Mouse (Mus musculus) lung, adult 2 months (tissue): ENCODE data around the gene Tcea3. TPM values are rescaled to one million over a fixed set of nuclear protein-coding genes. Genes with fewer than 3 reads are reported as not detected.
A peak's percentile ranks its signal among the peaks of the same experiment; 100 is the strongest.

Experiments
- DNase-seq: peaks from one replicate; pipeline ENCODE4 v3.0.0; 2022
- H3K4me1 ChIP-seq: fragments of 200-500 bp; 2 replicates; pipeline ENCODE4 v1.6.1; 2011; ENCODE audit warnings: low read length; ENCODE audit not compliant: control insufficient read depth, insufficient read depth
- H3K4me3 ChIP-seq: fragments of 200-500 bp; replicated peaks from 2 replicates; pipeline ENCODE3; 2011; ENCODE audit warnings: low read depth, mild to moderate bottlenecking, control low read depth, low read length; ENCODE audit errors: extremely low read depth
- CTCF ChIP-seq: fragments of 200-500 bp; IDR thresholded peaks from 2 replicates; pipeline ENCODE4 v1.5.1; 2011; ENCODE audit warnings: mild to moderate bottlenecking, low read length, control low read depth; ENCODE audit not compliant: insufficient read depth
- POLR2A ChIP-seq: fragments of 200-500 bp; IDR thresholded peaks from 2 replicates; pipeline ENCODE4 v1.6.1; 2011; ENCODE audit warnings: low read depth, mild to moderate bottlenecking, control low read depth, low read length, borderline replicate concordance; ENCODE audit errors: extremely low read depth
- WGBS: fragments of 180-500 bp; shearing (Covaris S2); methylation state at CpG from one replicate; pipeline ENCODE4 v1.1.7; 2018; 5-methylcytosine and 5-hydroxymethylcytosine counted together
- polyA plus RNA-seq: library from polyadenylated mRNA; depleted of rRNA; stranded (reverse); fragments of >200 nt; gene quantifications from 2 replicates; pipeline ENCODE4 v1.2.3, GENCODE M21; 2012; rRNA removed

Gene Tcea3
- polyA plus RNA-seq, result 7.0 and 13.3 TPM in 2 replicates

DNA sequence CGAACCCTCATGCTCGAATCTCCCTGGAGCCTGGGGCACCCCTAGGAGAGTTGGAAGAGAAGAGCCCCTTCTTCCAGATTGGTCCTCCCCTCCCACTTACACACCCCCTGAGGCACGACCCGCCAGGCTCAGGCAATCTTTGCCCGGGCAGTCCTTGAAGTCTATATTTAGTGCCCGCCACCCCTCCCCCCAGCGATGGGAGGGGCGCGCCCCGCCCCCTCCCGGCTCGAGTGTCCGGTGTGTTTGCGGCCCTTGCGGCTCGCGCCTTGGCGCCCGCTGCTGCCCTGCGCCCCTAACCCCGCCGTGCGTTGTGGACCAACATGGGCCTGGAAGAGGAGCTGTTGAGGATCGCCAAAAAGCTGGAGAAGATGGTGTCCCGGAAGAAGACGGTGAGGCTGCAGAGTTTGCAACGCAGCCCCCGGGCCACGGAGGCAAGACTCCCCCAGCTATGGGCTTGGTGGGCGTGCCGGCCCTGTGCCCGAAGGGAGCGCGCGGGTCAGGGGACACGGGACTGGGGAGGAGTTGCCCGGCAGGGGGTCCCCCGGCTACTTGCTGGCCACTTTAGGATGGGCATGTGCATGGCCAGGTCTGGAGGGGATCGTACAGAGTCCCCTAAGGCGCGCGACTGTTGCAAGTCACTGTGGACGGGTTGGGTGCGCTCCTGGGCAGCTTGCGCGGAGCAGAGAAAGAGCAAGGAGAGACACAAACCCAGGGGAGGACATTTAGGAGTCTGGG lies at the start of gene Tcea3:
TSS of gene Tcea3 (plus strand) at position 1 of the 735 bp plus-strand sequence.
- peak; percentile 64 for DNase-seq
- TF ChIP-seq CTCF (no peak), POLR2A (no peak)
- 2% methylated on average over 46 of the region's 46 CpGs for WGBS
- peaks cover 18% of the 10 kb centered on the region for H3K4me1 ChIP-seq
- H3K4me3 ChIP-seq, result peak within 1 kb of the TSS; percentile 71

GRCm38 (mm10) chr4:136198846-136199245 lies 48.7 kb upstream of the Tcea3 start:
- Histone ChIP-seq H3K4me1 (peaks cover 2% of the 10 kb centered on the region; the same call in 1 of the 2 replicates), H3K4me3 (no peak overlapping the region)
- no peak for DNase-seq
- WGBS, result 80% methylated on average over 7 of the region's 7 CpGs
- TF ChIP-seq POLR2A (no peak), CTCF (no peak)

- peak; percentile 94 for TF ChIP-seq CTCF
- no peak for TF ChIP-seq POLR2A
- WGBS, result 30% methylated on average over 9 of the region's 9 CpGs
- peak; percentile 40 for DNase-seq
- no peak overlapping the region for H3K4me3 ChIP-seq
- peaks cover under 1% of the 10 kb centered on the region; the same call in 1 of the 2 replicates for H3K4me1 ChIP-seq
Measured at GRCm38 (mm10) chr4:136199562-136200292, 47.8 kb upstream of the Tcea3 start.

- DNase-seq, result peak; percentile 72
Measured at GRCm38 (mm10) chr4:136202509-136202908, 45.0 kb upstream of the Tcea3 start.

GRCm38 (mm10) chr4:136204775-136205174 lies 42.8 kb upstream of the Tcea3 start:
- DNase-seq, result no peak
- H3K4me1 ChIP-seq, result peaks cover 12% of the 10 kb centered on the region
- 59% methylated on average over 2 of the region's 2 CpGs for WGBS
- no peak for TF ChIP-seq CTCF
- no peak for TF ChIP-seq POLR2A
- no peak overlapping the region for H3K4me3 ChIP-seq

More at GRCm38 (mm10) chr4:136202509-136202908, 45.0 kb upstream of the Tcea3 start:
- TF ChIP-seq CTCF, result peak; percentile 88
- no peak for TF ChIP-seq POLR2A
- WGBS, result 5% methylated on average over 9 of the region's 9 CpGs
- Histone ChIP-seq H3K4me1 (peaks cover 11% of the 10 kb centered on the region), H3K4me3 (no peak overlapping the region)

GRCm38 (mm10) chr4:136206033-136206893 lies 41.3 kb upstream of the Tcea3 start, which contains the start of gene Asap3:
Asap3 (plus strand) TSS chr4:136206365.
- peak; percentile 97 for DNase-seq
- Histone ChIP-seq H3K4me3 (peak within 1 kb of the TSS; percentile 89), H3K4me1 (peaks cover 12% of the 10 kb centered on the region)
- TF ChIP-seq CTCF (no peak), POLR2A (peak; percentile 85; the same call in 1 of the 2 replicates)
- 2% methylated on average over 52 of the region's 54 CpGs for WGBS

GRCm38 (mm10) chr4:136206943-136207342 lies 40.6 kb upstream of the Tcea3 start:
- 8% methylated on average over 6 of the region's 6 CpGs for WGBS
- Histone ChIP-seq H3K4me3 (peak overlapping the region; percentile 89), H3K4me1 (peaks cover 12% of the 10 kb centered on the region)
- DNase-seq, result no peak
- TF ChIP-seq CTCF, result no peak
- no peak for TF ChIP-seq POLR2A

GRCm38 (mm10) chr4:136210931-136211330 lies 36.6 kb upstream of the Tcea3 start:
- 65% methylated on average over 9 of the region's 9 CpGs for WGBS
- no peak for TF ChIP-seq CTCF
- no peak for TF ChIP-seq POLR2A
- DNase-seq, result no peak
- no peak overlapping the region for H3K4me3 ChIP-seq
- peaks cover 12% of the 10 kb centered on the region for H3K4me1 ChIP-seq

GRCm38 (mm10) chr4:136213629-136214028 lies 33.9 kb upstream of the Tcea3 start:
- DNase-seq, result no peak
- no peak for TF ChIP-seq CTCF
- no peak for TF ChIP-seq POLR2A
- Histone ChIP-seq H3K4me1 (peaks cover 6% of the 10 kb centered on the region), H3K4me3 (no peak overlapping the region)
- 37% methylated on average over 7 of the region's 7 CpGs for WGBS
